Mouse (Mus musculus): Measurements from ENCODE around the gene Prg2. TPM values are rescaled to one million over a fixed set of nuclear protein-coding genes. Genes with fewer than 3 reads are reported as not detected.

The Prg2 gene
- total RNA-seq (2021): not detected
- long read RNA-seq, experiment 1: 0 reads
- long read RNA-seq, experiment 2: 0 reads

- DNase-seq: no peak
Measured at GRCm38 (mm10) chr2:84980188-84980587, at the start of gene Prg2. TSS of gene Prg2 (plus strand) at chr2:84980461.

GRCm38 (mm10) chr2:84933992-84934648 is 46.1 kb upstream of the Prg2 start:
- no peak for DNase-seq

GRCm38 (mm10) chr2:84934649-84935007 is 45.6 kb upstream of the Prg2 start:
- no peak for DNase-seq

GRCm38 (mm10) chr2:84935065-84935464 is 45.2 kb upstream of the Prg2 start:
- DNase-seq: no peak

- peak; percentile 81 to 83 for DNase-seq
Measured at GRCm38 (mm10) chr2:84936474-84937429, 43.5 kb upstream of the Prg2 start, which contains the start of gene Slc43a3. TSS of gene Slc43a3 (plus strand) at chr2:84936579.

- DNase-seq: no peak
Measured at GRCm38 (mm10) chr2:84937491-84938150, 42.6 kb upstream of the Prg2 start.

GRCm38 (mm10) chr2:84938249-84938946 is 41.9 kb upstream of the Prg2 start:
- peak; percentile 17 to 40 for DNase-seq

GRCm38 (mm10) chr2:84939306-84939705 is 41.0 kb upstream of the Prg2 start:
- DNase-seq: no peak

- no peak for DNase-seq
Measured at GRCm38 (mm10) chr2:84939711-84940110, 40.5 kb upstream of the Prg2 start.

- DNase-seq: no peak
Measured at GRCm38 (mm10) chr2:84941332-84941731, 38.9 kb upstream of the Prg2 start.

- no peak for DNase-seq
Measured at GRCm38 (mm10) chr2:84941795-84942194, 38.5 kb upstream of the Prg2 start.

- DNase-seq: no peak
Measured at GRCm38 (mm10) chr2:84947154-84947771, 33.0 kb upstream of the Prg2 start.

GRCm38 (mm10) chr2:84948252-84948651 is 32.0 kb upstream of the Prg2 start:
- no peak for DNase-seq

- no peak for DNase-seq
Measured at GRCm38 (mm10) chr2:84948721-84949120, 31.5 kb upstream of the Prg2 start.

- DNase-seq: no peak
Measured at GRCm38 (mm10) chr2:84951027-84951426, 29.2 kb upstream of the Prg2 start.

GRCm38 (mm10) chr2:84952251-84952650 is 28.0 kb upstream of the Prg2 start:
- DNase-seq: no peak

GRCm38 (mm10) chr2:84952693-84953092 is 27.6 kb upstream of the Prg2 start:
- DNase-seq: no peak

- DNase-seq: no peak
Measured at GRCm38 (mm10) chr2:84955435-84955834, 24.8 kb upstream of the Prg2 start.

- peak; percentile 82 to 88 for DNase-seq
Measured at GRCm38 (mm10) chr2:84956274-84956673, 24.0 kb upstream of the Prg2 start.

- DNase-seq: no peak
Measured at GRCm38 (mm10) chr2:84958588-84959264, 21.5 kb upstream of the Prg2 start.

GRCm38 (mm10) chr2:84961300-84961699 is 19.0 kb upstream of the Prg2 start:
- DNase-seq: peak; percentile 79 to 84

All from adrenal gland, postnatal 36 days (tissue).